Mouse (Mus musculus) c-Kit-positive CD71-positive TER-119-positive erythroid progenitor cells, embryonic 14.5 days (primary cell): ENCODE results near the gene 4930564D02Rik.
A peak's percentile ranks its signal among the peaks of the same experiment; 100 is the strongest.

Experiments used
- DNase-seq: peaks from one replicate; pipeline ENCODE4 v3.0.0-alpha.2; 2013; ENCODE audit warnings: low spot score

Gene 4930564D02Rik

DNA sequence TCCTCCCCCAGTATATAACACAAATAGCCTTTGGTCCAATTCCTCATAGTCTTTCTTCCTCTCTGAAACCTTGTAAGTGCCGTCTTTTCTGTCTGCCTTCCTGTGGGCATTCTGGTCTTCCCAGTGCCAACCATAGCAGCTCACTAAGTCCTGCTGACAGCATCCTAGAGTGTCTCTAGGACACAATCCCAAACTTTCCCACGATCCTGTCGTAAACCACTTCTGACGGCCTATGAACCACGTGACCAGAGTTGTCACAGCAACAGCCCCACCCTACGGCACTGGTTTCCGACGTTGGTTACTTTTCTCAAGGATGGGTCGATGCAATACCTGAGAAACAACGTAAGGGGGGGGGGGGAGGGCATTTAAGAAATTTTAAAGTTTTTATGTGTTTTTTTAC lies at the start of gene 4930564D02Rik:
4930564D02Rik (plus strand) TSS at position 301 of the 400 bp plus-strand sequence.
- DNase-seq, result no peak

DNA sequence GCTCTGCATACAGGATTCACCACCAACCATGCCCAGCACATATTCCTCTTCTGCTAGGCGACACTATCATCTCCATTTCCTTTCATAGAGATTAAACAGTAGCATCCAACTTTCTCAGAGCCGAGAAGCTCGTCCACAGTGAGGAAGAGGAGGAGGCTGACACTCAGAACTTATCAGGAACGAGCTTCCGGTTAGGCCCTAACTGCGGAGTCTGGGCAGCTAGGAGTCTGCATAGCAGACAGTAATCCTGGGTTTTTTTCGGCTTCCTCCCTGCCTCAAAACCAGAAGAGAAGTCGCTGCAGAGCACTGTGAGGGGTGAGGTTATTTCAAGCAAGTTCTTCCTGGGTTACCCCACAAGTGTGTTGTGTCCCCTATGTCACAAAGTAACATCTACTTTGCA lies 49.3 kb upstream of the 4930564D02Rik start:
- no peak for DNase-seq

DNA sequence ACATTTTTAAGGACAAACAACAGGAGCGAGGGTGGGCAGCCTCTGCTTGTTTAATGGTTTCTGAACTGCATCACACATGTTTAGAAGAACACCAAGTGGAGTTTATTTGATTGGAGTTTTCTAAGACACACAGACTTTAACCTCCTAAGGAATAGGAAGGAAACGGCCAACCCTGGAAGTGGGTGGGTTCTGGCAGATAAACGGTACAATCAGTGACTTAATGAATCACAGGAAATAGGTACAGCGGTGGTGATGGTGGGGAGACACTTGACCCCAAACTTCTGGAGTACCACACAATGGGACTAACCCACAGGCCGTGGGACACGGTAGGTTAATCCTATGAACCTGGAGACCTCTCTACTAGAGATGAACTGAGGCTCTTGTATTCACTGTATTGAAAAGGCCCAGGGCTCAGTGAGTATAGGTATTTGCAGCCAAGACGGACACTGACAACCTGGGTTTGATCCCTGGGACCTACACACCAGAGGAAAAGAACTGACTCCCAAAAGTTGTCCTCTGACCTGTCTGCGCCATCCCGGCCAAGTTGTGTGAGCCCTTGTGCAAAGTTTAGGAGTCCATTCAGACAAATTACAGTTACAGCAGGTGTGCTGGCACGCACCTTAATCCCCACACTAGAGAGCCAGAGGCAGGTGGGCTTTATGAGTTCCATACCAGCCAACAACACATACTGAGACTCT lies 48.4 kb upstream of the 4930564D02Rik start:
- DNase-seq, result no peak

DNA sequence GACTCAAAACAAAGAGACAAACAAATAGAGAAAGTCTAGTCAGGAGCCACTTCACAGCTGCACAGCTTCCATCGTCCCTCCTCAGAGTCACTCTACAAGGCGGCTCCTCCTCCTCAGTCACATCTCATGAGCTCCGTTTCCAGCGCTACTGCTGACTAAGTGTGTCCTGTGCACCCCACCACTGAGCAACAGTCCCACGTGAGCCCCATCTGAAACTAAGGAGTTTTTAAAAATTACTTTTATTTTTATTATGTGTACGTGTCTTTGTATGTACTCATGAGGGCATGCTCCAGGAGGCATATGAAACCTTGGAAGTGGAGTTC lies 47.9 kb upstream of the 4930564D02Rik start:
- no peak for DNase-seq

DNA sequence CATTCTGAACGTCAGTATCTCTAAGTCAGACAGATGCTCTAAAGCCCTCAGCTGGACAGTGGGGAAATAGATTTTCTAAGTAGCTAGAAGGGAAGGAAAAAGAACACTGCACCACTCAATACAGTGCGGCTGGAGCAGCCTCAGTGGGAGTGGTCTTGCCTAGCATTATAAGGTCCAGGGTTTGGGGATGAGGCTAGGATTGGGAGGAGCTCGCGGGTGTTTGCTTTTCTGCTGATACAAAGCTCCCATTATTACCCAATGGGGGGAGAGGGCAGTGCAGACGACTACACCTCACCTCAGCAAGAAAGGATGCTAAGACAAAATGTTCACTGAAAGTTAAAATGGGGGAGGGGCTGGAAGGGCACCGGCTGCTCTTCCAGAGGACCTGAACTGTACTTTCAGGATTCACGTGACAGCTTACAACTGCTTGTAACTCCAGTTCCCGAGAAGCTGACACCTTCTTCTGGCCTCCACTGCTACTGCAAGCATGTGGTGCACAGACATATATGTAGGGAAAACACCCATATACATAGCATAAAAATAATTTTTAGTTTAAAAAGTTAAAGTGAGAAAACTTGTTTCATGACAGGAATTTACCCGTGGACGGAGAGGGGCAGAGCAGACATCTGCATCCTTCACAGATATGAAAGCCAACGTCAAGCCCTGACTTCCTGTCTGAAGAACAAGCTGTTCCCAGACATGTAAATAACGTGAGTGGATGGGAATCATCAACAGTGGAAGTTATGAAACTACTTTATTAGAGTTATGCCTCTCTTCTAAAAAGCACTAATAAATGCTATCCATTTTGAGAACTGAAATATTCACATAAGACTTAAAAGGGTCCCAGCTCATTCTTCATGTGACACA lies 46.6 kb upstream of the 4930564D02Rik start:
- no peak for DNase-seq

DNA sequence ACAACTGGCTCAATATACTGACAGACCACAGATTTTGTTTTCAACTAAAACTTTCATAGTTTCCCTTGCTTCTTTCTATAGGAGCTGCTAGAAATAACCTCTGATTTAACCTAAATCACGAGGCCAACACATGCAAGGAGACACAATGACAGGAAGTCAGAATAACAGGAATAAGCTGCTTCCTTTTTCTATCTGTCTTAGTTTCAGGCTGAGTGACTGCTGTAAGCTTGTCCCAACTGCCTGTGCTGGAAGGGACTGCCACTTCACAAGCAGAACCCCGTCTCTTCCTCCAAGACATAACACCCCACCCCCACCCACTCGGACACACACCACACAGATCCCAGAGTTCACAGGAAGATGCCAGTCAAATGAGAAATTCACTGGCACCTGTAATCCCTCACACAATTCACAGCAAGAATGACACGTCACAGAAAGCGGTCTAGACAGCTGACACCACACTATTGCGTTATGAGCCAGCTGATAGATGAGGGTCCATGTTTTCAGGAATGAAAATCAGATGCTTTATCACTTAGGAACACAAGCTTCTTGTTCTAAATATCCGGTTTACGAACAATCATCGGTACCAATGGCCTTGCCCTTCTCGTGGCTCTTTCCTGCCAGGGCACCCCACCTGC lies 43.2 kb upstream of the 4930564D02Rik start:
- no peak for DNase-seq

DNA sequence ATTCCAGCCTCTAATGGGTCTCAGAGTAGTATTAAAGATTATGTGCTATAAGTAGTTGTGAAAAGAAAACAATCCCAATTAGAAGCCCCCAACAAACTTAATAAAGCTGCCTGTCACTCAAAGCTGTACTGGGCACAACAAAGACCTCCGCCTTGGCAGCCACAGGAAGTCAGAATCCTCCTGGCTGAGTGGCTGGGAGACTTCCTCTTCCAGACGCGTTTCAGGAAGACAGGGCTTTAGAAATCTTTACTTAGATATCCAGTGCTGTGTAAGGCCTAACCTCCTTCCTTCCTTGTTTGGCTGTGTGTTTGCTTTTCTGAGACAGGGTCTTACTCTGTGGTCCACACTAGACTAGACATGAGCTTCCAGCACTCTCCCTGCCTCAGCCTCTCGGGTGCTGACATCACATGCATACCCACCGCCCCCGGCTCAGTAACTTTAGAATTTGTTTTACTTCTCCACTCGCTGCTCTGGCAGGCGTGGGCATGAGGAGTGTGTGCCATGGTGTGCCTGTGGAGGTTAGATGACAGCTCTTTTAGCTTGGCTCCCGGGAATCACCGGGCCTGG lies 30.3 kb upstream of the 4930564D02Rik start:
- DNase-seq, result no peak

DNA sequence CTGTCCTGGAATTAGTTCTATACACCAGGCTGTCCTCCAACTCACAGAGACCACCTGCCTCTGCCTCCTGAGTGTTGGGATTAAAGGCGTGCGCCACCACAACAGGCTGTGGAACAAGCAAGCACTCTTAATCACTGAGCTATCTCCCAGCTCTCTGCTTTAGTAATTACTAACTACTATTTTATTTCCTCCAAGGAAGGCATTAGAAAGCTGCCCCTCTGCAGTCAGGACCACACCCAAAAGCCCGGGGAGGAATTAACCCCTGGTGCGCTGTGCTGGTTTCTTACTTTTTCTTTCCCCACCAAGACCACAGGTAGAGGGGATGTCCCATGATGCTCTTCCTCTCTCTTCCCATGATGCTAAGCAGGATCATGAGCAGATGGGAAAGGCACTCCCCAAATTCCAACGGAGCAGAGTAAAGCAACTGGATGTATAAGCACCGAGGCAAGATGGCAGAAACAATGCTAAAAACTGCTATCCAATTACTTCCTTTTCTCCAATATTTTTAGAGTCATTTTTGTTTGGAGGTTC lies 29.3 kb upstream of the 4930564D02Rik start:
- DNase-seq, result no peak

DNA sequence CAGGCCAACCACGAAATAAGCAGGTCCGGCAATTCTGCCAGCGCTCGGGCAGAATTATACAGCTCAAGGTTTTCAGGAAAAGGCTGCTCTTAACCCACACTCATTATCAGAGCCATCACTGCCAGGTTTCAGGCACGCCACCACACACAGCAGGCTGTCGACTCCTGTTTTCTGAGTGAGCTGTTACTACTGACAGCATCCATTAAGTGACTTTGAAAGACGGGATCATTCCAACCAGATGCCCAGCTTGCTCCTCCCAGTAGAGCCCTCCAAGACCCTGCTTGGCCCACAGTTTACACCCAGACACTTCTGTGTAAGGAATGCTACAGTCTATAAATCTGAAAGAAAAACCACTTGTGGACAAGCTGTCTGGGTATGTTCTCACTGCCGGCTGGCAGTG lies 26.6 kb upstream of the 4930564D02Rik start:
- DNase-seq, result no peak

DNA sequence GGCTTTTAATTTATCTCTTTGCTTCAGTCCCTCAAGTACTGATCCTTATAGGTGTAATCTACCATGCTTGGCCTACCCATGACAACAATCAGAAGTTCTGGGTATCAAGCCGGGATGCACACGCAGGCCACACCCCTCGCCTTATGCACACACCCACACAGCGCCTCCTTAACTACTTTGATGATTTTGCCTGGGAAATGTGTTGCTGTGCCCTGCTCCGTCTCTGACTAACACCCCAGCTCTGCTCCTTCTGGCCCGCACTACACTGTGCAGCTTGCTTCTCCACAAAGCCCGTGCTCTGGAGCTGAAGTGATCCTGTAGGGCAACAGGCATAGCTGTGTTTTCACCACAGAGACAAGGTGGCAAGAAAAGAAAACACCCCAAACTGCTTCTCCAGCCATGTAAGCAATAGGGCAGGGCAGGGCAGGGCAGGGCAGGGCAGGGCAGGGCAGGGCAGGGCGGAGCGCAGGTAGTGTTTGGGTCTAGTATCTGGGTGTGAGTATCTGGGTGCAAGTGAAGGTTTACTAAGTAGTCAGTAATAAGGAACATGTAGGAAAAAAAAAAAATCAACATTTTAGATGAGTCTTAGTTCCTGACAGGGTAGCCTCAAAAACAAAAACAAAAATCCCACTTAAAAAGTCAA lies 25.5 kb upstream of the 4930564D02Rik start:
- no peak for DNase-seq

DNA sequence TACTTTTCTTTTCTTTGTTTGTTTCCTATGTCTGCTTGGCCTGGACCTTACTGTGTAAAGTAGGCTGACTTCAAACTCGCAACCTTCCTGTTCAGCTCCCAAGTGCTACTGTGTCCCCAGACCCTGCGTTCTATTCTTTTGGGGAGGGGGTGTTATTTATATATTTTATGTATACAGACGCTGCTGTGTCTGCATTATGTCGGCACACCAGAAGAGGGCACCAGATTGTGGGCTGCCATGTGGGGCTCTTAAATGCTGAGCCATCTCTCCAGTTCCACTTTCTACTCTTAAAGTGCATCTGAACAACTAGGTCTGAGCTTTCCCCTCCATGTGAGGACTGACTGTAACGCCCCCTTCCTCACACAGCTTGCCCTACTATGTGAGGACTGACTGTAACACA lies 22.9 kb upstream of the 4930564D02Rik start:
- DNase-seq, result no peak

DNA sequence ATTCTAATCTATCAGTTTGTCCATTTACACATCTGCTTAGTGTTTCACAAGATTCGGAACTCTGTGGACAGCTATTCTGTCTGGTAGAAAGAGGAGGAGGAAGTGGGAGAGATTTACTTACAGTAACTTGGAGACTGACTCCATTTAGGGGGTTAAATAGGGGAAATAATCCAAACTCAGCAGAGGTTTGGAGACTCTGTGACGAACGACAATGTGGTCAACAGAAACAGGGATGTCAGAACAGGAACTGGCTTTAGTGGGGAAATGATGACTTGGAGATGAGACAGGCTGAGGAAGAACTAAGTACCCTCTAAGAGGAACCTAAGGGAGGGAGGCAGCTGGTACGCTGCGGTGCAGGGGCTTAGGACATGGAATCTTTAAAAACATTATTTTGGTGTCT lies 19.8 kb upstream of the 4930564D02Rik start:
- no peak for DNase-seq

DNA sequence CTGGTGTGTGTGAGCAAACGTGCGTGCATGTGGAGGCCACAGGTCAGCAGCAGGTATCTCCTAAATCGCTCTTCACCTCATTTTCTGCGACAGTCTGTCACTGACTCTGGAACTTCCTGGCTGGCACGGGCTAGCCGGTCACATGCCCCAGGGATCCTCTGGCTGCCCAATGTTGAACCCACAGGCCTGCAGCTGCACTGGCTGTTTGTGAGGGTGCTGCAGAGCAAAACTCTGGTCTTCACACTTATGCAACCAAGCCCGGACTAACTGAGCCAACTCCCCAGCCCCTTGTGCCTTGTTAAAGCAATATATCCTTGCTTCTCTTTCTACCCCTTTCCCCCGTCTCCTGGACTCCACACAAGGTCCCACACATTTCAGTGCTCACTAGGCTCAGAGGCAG lies 19.0 kb upstream of the 4930564D02Rik start:
- no peak for DNase-seq

DNA sequence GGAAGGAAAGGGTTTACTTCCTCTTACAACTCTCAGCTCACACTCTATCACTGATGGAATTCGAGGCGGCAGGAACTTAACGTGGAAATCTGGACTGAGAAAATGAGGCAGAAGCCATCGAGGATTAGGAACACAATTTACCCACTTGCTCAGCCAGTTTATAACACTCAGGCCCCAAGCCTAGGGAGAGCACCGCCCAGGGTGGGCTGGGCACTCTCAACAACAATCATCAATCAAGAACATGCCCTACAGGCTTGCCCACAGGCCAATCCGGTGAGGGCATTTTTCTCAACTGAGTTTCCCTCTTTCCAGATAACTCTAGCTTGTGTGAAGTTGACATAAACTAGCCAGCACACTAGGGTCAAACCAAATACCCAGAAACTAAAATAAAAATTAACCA lies 16.8 kb upstream of the 4930564D02Rik start:
- DNase-seq, result no peak

DNA sequence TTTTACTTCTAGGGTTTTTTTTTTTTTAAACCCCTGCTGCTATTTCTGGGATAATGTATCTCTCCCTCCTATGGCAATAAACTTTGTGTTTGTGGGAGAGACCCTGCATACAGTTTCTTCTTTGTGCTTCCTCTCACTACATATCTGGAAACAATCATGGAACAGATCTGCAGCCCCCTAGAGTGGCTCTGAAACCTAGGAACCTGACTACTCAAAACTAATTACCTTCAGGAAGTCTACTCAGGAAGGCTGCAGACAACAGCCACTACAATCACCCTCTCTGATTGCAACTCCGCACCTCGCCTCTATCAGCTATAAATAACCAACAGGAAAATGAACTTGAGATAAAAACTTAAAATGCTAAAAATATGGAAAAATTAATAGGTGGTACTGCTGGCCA lies 15.5 kb upstream of the 4930564D02Rik start:
- no peak for DNase-seq

DNA sequence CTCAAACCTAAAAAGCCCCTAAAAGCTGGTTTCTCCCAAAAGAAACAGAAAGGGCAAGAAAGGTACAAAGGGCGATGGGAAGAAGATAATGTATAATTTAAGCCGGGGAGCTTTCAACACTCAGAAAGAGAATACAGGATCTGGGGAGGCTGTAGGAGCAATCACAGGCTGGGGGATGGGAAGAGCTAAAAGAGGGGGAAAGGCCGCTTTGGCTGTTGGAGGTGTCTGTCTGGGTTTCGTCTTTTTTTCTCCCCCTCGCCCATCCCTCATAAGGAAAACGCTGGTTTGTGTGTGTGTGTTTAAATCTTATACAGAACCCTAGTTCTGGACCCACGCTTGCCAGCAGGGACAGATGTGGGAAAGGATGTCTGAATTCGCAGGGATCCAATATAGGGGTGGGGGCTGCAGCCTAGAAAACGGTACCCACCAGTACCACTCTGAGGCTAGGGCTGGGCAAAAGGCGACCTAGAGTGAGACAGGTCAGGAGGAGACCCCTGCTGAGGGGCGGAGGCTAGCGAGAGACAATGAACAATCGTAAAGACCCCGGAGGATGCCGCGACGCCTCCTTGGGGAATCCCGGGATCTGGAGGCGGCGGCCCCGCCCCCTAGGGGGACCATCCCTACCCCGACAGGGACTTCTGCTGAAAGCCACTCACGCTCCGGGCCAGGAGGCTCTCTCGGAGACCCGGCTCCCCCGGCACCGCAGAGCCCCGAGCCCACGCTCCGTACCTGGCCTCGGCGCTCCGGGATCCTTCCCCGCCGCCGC lies 14.3 kb upstream of the 4930564D02Rik start:
- no peak for DNase-seq

DNA sequence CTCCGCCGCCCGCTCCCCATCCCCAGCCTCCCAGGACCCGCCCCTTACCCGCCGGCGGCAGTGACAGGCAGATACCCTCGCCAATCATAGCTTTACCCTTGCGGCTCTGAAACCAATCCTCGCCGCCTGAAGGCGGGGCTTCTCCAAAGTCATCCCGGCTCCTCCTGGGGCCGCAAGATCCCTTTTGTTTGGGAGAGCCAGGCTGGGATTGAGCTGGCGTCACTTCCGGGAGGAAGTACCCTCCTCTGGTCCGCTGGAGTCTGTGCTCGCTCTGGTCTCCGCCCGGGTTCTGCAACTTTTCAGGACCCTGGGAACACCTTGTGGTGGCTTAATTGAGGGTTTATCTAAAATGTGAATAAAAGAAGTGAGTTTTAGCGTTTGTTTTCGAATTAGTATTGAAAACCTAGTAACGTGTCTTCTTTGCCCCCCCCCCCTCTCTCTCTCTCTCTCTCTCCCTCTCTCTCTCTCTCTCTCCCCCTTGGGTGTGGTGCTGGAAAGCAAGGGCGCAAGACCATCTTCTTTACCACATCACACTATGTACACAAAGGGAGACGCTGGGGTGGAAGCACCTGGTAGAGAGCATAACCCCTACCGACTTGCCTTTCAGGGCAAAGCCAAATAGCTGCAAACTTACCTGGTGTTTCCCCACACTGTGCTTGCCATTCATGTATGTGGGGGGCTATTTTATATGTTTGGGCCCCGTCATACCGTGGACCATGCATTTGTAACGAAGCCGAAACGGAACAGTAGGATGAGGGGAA lies 13.5 kb upstream of the 4930564D02Rik start, which contains the start of gene Cttnbp2nl:
Cttnbp2nl (minus strand) TSS at position 210 of the 761 bp plus-strand sequence.
- peak; percentile 42 for DNase-seq

DNA sequence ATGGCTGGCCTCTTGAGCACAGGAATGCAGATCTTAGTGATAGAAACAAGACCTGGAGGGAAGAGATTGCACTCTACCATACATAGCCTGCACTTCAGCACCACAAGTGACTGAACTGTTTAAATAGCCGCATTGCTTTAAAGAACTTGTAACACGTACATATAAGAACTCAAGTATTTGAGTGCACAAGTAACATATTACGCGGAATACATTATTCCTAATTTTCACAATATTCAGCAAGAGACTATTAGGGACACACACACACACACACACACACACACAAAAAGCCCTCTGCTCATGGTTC lies 13.0 kb upstream of the 4930564D02Rik start:
- DNase-seq, result no peak

DNA sequence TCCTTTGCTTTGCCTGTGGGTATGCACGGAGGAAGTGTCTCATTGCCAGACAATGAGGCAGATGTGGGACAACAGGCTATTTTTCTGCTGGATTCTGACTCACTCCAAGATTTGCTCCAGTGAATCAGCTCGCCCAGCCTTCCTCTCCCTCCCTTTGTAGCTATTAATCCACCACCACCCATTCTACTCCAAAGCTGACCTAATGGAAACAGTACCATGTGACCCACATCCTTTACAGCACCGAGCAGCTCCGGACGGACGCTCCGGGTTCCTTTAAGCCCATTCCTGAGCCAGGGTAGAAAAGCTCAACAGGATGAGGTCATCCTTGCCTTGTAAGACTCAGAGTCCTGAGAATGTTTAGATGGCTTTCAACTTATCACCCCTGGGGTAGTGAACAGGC lies 11.7 kb upstream of the 4930564D02Rik start:
- no peak for DNase-seq

DNA sequence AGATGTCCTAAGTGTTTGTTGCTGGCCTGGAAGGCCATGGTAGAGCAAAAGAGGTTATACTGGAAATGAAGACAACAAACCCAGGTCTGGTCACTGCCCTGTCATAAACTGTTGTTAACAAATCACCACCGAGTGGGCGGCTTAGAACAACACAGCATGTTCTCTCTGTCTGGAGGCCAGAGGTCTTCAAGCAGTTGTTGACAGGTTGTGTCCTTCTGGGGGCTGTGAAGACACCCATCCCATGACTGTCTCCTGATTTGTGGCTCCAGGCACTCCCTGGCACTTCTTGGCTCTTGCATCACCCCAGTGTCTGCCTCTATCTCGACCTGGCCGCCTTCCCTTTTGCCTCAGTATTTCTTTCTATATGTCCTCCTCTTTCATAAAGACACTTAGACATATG lies 11.0 kb upstream of the 4930564D02Rik start:
- no peak for DNase-seq
